Mouse (Mus musculus) MEL (cell line): ENCODE results near the gene Gtf2h2. TPM values are rescaled to one million over a fixed set of nuclear protein-coding genes. Genes with fewer than 3 reads are reported as not detected.

Source experiments
- DNase-seq: peaks from one replicate; pipeline ENCODE4 v3.0.0; 2011; ENCODE audit warnings: low read depth, low spot score
- H3K27ac ChIP-seq: 2 replicates; pipeline ENCODE4 v1.5.1; 2012; ENCODE audit warnings: low read depth, mild to moderate bottlenecking, control low read depth, low read length, moderate library complexity; ENCODE audit not compliant: control insufficient read depth
- H3K27me3 ChIP-seq, 2 experiments: fragments of 150-350 bp in 1 of 2; sonication (generic) in 1 of 2; 2 replicates each; pipeline ENCODE4 v1.6.1; 2012; ENCODE audit warnings: low read length in 2 of 2, mild to moderate bottlenecking in 2 of 2, improper control_type of control experiment in 1 of 2, moderate library complexity in 1 of 2; ENCODE audit not compliant: insufficient read depth in 2 of 2, control insufficient read depth in 1 of 2
- H3K36me3 ChIP-seq, 2 experiments: 2 replicates each; pipeline ENCODE4 v1.6.1; 2012 to 2014; ENCODE audit warnings: low read length in 2 of 2, improper control_type of control experiment in 1 of 2, inconsistent platforms in 1 of 2, mild to moderate bottlenecking in 1 of 2; ENCODE audit not compliant: insufficient read depth in 2 of 2, control insufficient read depth in 1 of 2
- H3K4me1 ChIP-seq, 2 experiments: fragments of 150-350 bp in 1 of 2; sonication (generic) in 1 of 2; 2 replicates each; pipeline ENCODE4 v1.6.1; 2012; ENCODE audit warnings: low read length in 2 of 2, improper control_type of control experiment in 1 of 2, mild to moderate bottlenecking in 1 of 2; ENCODE audit not compliant: insufficient read depth in 2 of 2, control insufficient read depth in 1 of 2
- H3K4me3 ChIP-seq, 2 experiments: fragments of 150-350 bp in 1 of 2; sonication (generic) in 1 of 2; 2 replicates each; pipeline ENCODE4 v1.5.1; 2012; ENCODE audit warnings: low read depth in 2 of 2, low read length in 2 of 2, mild to moderate bottlenecking in 2 of 2, moderate library complexity in 2 of 2, control low read depth in 1 of 2, improper control_type of control experiment in 1 of 2; ENCODE audit not compliant: control insufficient read depth in 1 of 2, insufficient read depth in 1 of 2
- H3K79me2 ChIP-seq: 2 replicates; pipeline ENCODE4 v1.6.1; 2012; ENCODE audit warnings: mild to moderate bottlenecking, low read length, moderate library complexity; ENCODE audit not compliant: control insufficient read depth, poor library complexity, insufficient read depth
- H3K9ac ChIP-seq: 2 replicates; pipeline ENCODE4 v1.6.1; 2012; ENCODE audit warnings: low read depth, mild to moderate bottlenecking, control low read depth, low read length, moderate library complexity; ENCODE audit not compliant: control insufficient read depth, poor library complexity, severe bottlenecking
- H3K9me3 ChIP-seq: fragments of 150-350 bp; sonication (generic); replicated peaks from 2 replicates; pipeline ENCODE4 v1.6.1; 2012; ENCODE audit warnings: mild to moderate bottlenecking, low read length, improper control_type of control experiment, moderate library complexity; ENCODE audit not compliant: insufficient read depth
- BHLHE40 ChIP-seq: IDR thresholded peaks from 2 replicates; pipeline ENCODE4 v1.6.1; 2012; ENCODE audit warnings: low read depth, mild to moderate bottlenecking, inconsistent platforms, low read length, improper control_type of control experiment, borderline replicate concordance
- CHD1 ChIP-seq: IDR thresholded peaks from 2 replicates; pipeline ENCODE4 v1.6.1; 2012; ENCODE audit warnings: low read depth, mild to moderate bottlenecking, inconsistent platforms, low read length, improper control_type of control experiment
- CHD2 ChIP-seq: IDR thresholded peaks from 2 replicates; pipeline ENCODE4 v1.6.1; 2011; ENCODE audit warnings: low read length, improper control_type of control experiment
- CTCF ChIP-seq, 3 experiments: IDR thresholded peaks in 2 of 3; conservative IDR thresholded peaks in 1 of 3; 2 replicates each; pipeline ENCODE4 v1.5.1; 2011 to 2012; ENCODE audit warnings: low read length in 3 of 3, low read depth in 2 of 3, mild to moderate bottlenecking in 2 of 3, improper control_type of control experiment in 1 of 3, inconsistent platforms in 1 of 3, mixed read lengths in 1 of 3, moderate library complexity in 1 of 3; ENCODE audit not compliant: control insufficient read depth in 1 of 3, insufficient read depth in 1 of 3, poor library complexity in 1 of 3, severe bottlenecking in 1 of 3
- E2F4 ChIP-seq: IDR thresholded peaks from 2 replicates; pipeline ENCODE4 v1.6.1; 2011; ENCODE audit warnings: low read depth, low read length, improper control_type of control experiment, borderline replicate concordance
- ELF1 ChIP-seq: IDR thresholded peaks from 2 replicates; pipeline ENCODE4 v1.6.1; 2014; ENCODE audit warnings: low read depth, mild to moderate bottlenecking, inconsistent platforms, low read length, improper control_type of control experiment, moderate library complexity
- EP300 ChIP-seq, 2 experiments: IDR thresholded peaks; 2 replicates each; pipeline ENCODE4 v1.6.1; 2011; ENCODE audit warnings: improper control_type of control experiment in 2 of 2, low read length in 2 of 2, low read depth in 1 of 2, mild to moderate bottlenecking in 1 of 2
- ETS1 ChIP-seq: IDR thresholded peaks from 2 replicates; pipeline ENCODE4 v1.6.1; 2012; ENCODE audit warnings: low read depth, mild to moderate bottlenecking, inconsistent platforms, low read length, improper control_type of control experiment, moderate library complexity
- GABPA ChIP-seq: IDR thresholded peaks from 2 replicates; pipeline ENCODE4 v1.6.1; 2012; ENCODE audit warnings: low read depth, mild to moderate bottlenecking, inconsistent platforms, low read length, improper control_type of control experiment, moderate library complexity
- HCFC1 ChIP-seq: IDR thresholded peaks from 2 replicates; pipeline ENCODE4 v1.6.1; 2012; ENCODE audit warnings: low read depth, mild to moderate bottlenecking, inconsistent platforms, low read length, improper control_type of control experiment, moderate library complexity
- JUND ChIP-seq: IDR thresholded peaks from 2 replicates; pipeline ENCODE4 v1.6.1; 2011; ENCODE audit warnings: low read depth, mild to moderate bottlenecking, improper control_type of control experiment, low read length
- KAT2A ChIP-seq: conservative IDR thresholded peaks from 2 replicates; pipeline ENCODE4 v1.6.1; 2012; ENCODE audit warnings: low read depth, low read length, improper control_type of control experiment, inconsistent platforms
- MAX ChIP-seq: IDR thresholded peaks from 2 replicates; pipeline ENCODE4 v1.6.1; 2011; ENCODE audit warnings: low read length, improper control_type of control experiment
- MAZ ChIP-seq: IDR thresholded peaks from 2 replicates; pipeline ENCODE4 v1.6.1; 2012; ENCODE audit warnings: low read depth, mild to moderate bottlenecking, inconsistent platforms, low read length, improper control_type of control experiment
- MEF2A ChIP-seq: IDR thresholded peaks from 2 replicates; pipeline ENCODE4 v1.6.1; 2014; ENCODE audit warnings: low read depth, mild to moderate bottlenecking, inconsistent platforms, low read length, improper control_type of control experiment; ENCODE audit not compliant: poor library complexity, insufficient replicate concordance, severe bottlenecking; ENCODE audit errors: extremely low read depth
- MXI1 ChIP-seq: IDR thresholded peaks from 2 replicates; pipeline ENCODE4 v1.6.1; 2011; ENCODE audit warnings: mild to moderate bottlenecking, low read depth, low read length, improper control_type of control experiment
- MYB ChIP-seq: IDR thresholded peaks from 2 replicates; pipeline ENCODE4 v1.6.1; 2011; ENCODE audit warnings: mild to moderate bottlenecking, low read depth, low read length, improper control_type of control experiment
- MYC ChIP-seq: IDR thresholded peaks from 2 replicates; pipeline ENCODE4 v1.6.1; 2011; ENCODE audit warnings: low read depth, mild to moderate bottlenecking, low read length, improper control_type of control experiment, moderate library complexity
- NELFE ChIP-seq: IDR thresholded peaks from 2 replicates; pipeline ENCODE4 v1.6.1; 2011; ENCODE audit warnings: low read depth, low read length, improper control_type of control experiment
- NRF1 ChIP-seq: IDR thresholded peaks from 2 replicates; pipeline ENCODE4 v1.6.1; 2014; ENCODE audit warnings: low read depth, mild to moderate bottlenecking, inconsistent platforms, low read length, improper control_type of control experiment, moderate library complexity; ENCODE audit not compliant: poor library complexity, insufficient read depth, severe bottlenecking
- POLR2A ChIP-seq, 2 experiments: IDR thresholded peaks; 2 replicates each; pipeline ENCODE4 v1.6.1; 2011 to 2012; ENCODE audit warnings: low read length in 2 of 2, mild to moderate bottlenecking in 2 of 2, control low read depth in 1 of 2, improper control_type of control experiment in 1 of 2, low read depth in 1 of 2, moderate library complexity in 1 of 2; ENCODE audit not compliant: control insufficient read depth in 1 of 2, insufficient read depth in 1 of 2, poor library complexity in 1 of 2
- RAD21 ChIP-seq: IDR thresholded peaks from 2 replicates; pipeline ENCODE4 v1.6.1; 2011; ENCODE audit warnings: mild to moderate bottlenecking, low read depth, low read length, improper control_type of control experiment
- RCOR1 ChIP-seq: IDR thresholded peaks from 2 replicates; pipeline ENCODE4 v1.6.1; 2012; ENCODE audit warnings: low read depth, mild to moderate bottlenecking, inconsistent platforms, low read length, improper control_type of control experiment
- SIN3A ChIP-seq: IDR thresholded peaks from 2 replicates; pipeline ENCODE4 v1.6.1; 2012; ENCODE audit warnings: low read length, improper control_type of control experiment, inconsistent platforms
- SMC3 ChIP-seq: IDR thresholded peaks from 2 replicates; pipeline ENCODE4 v1.6.1; 2011; ENCODE audit warnings: low read depth, low read length, improper control_type of control experiment
- TAL1 ChIP-seq: IDR thresholded peaks from 2 replicates; pipeline ENCODE4 v1.6.1; 2012; ENCODE audit warnings: mild to moderate bottlenecking, inconsistent platforms, low read length, moderate library complexity, mixed read lengths
- TBP ChIP-seq: IDR thresholded peaks from 2 replicates; pipeline ENCODE4 v1.8.0; 2011; ENCODE audit warnings: low read depth, low read length, improper control_type of control experiment
- TCF12 ChIP-seq: IDR thresholded peaks from 2 replicates; pipeline ENCODE4 v1.6.1; 2014; ENCODE audit warnings: low read depth, mild to moderate bottlenecking, inconsistent platforms, low read length, improper control_type of control experiment, moderate library complexity
- UBTF ChIP-seq: IDR thresholded peaks from 2 replicates; pipeline ENCODE4 v1.6.1; 2012; ENCODE audit warnings: low read depth, mild to moderate bottlenecking, inconsistent platforms, low read length, improper control_type of control experiment, moderate library complexity, borderline replicate concordance; ENCODE audit not compliant: insufficient read depth
- USF1 ChIP-seq: IDR thresholded peaks from 2 replicates; pipeline ENCODE4 v1.6.1; 2014; ENCODE audit warnings: low read depth, mild to moderate bottlenecking, inconsistent platforms, low read length, improper control_type of control experiment, moderate library complexity
- USF2 ChIP-seq, 2 experiments: IDR thresholded peaks; 2 replicates each; pipeline ENCODE4 v1.6.1; 2011 to 2012; ENCODE audit warnings: improper control_type of control experiment in 2 of 2, low read length in 2 of 2, borderline replicate concordance in 1 of 2, inconsistent platforms in 1 of 2, low read depth in 1 of 2, mild to moderate bottlenecking in 1 of 2; ENCODE audit not compliant: insufficient read depth in 1 of 2
- ZC3H11A ChIP-seq: IDR thresholded peaks from 2 replicates; pipeline ENCODE4 v1.6.1; 2012; ENCODE audit warnings: low read depth, mild to moderate bottlenecking, inconsistent platforms, low read length, improper control_type of control experiment
- ZKSCAN1 ChIP-seq: IDR thresholded peaks from 2 replicates; pipeline ENCODE4 v1.6.1; 2012; ENCODE audit warnings: low read depth, mild to moderate bottlenecking, inconsistent platforms, low read length, improper control_type of control experiment, moderate library complexity
- ZMIZ1 ChIP-seq: IDR thresholded peaks from 2 replicates; pipeline ENCODE4 v1.6.1; 2012; ENCODE audit warnings: low read depth, mild to moderate bottlenecking, inconsistent platforms, low read length, improper control_type of control experiment, moderate library complexity
- ZNF384 ChIP-seq: IDR thresholded peaks from 2 replicates; pipeline ENCODE4 v1.6.1; 2012; ENCODE audit warnings: low read depth, mild to moderate bottlenecking, inconsistent platforms, low read length, improper control_type of control experiment
- polyA plus RNA-seq, 2 experiments: library from polyadenylated mRNA; stranded (reverse) in 1 of 2; unstranded in 1 of 2; fragments of >175 nt in 1 of 2; fragments of >200 nt in 1 of 2; gene quantifications; 2 replicates each; pipeline versions ENCODE4 v1.2.1 to v1.2.4; 2012; ENCODE audit warnings: low replicate concordance in 2 of 2, low read depth in 1 of 2; ENCODE audit not compliant: insufficient read length in 2 of 2, insufficient read depth in 1 of 2, missing spikeins in 1 of 2
- total RNA-seq: library from RNA; depleted of rRNA; stranded (reverse); fragments of 300-350 nt; gene quantifications from 2 replicates; pipeline ENCODE4 v1.2.3, GENCODE M21; 2012; rRNA removed

The Gtf2h2 gene
- 43.0 and 47.2 TPM in 2 replicates for total RNA-seq
- 10 to 100 TPM in 1 of 2 experiments, not detected in 1; 71.6 TPM for polyA plus RNA-seq

DNA sequence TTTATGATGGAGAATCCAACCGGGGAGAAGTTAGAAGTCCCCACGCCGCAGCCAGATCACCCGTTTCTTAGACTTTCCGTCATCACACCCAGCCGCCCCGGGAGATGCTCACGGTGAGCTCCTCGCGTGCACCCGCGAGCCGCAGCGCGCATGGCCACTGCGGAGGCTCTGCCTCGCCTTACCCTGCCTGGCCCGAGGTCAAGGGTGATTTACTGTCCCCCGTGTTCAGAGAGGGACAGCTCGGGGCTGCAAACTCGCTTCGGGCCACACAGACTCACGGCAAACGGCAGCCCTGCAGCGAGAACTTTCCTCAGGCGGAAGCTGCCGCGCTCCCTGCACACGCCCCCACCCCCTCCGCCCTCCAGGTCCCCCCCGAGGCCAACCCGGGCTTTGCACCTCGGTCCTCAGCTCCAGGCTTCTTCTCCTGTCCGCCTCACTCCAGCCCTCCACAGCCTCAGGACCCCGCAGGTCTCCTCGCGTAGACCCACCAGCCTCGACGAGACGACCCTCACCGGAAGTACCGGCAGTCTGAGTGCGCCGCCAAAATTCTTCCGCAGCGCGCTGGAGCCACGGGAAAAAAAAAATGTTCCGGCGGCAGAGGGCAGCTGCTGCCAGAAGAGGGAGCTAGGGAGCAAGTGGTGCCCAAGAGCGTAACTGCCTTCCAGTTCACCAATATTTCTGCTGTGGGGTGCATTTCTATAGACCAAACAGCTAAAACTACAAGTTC lies at the start of gene Gtf2h2:
Gtf2h2 (minus strand) TSS at position 519 of the 727 bp plus-strand sequence.
- DNase-seq = peak; percentile 91
- Histone ChIP-seq H3K4me3 (peak within 1 kb of the TSS; percentile 83 to 100), H3K79me2 (peaks cover 16% of the 10 kb centered on the region), H3K9ac (peak within 1 kb of the TSS; percentile 97), H3K4me1 (peaks cover 2 to 14% of the 10 kb centered on the region in 2 experiments; a peak in 3 of 4 replicates), H3K27me3 (no peaks in the 10 kb centered on the region), H3K36me3 (peaks cover 14 to 16% of the 10 kb centered on the region in 2 experiments), H3K27ac (peak within 1 kb of the TSS; percentile 87), H3K9me3 (no peaks in the 10 kb centered on the region)
- TF ChIP-seq ZC3H11A = 0 out of 2 replicates have a peak, but pooled peaks have one; percentile 36
- peak; percentile 64; the same call in 1 of the 2 replicates for TF ChIP-seq MAZ
- TF ChIP-seq MYB = no peak
- no peak for TF ChIP-seq GABPA
- no peak for TF ChIP-seq USF2 (IDR thresholded peaks at IDR 0.05; ENCODE audit: borderline replicate concordance in 1 of 2, insufficient read depth in 1 of 2, low read depth in 1 of 2, low read length in 2 of 2)
- TF ChIP-seq SMC3 = peak; percentile 82
- TF ChIP-seq ELF1 = peak; percentile 58; the same call in 1 of the 2 replicates
- peak; percentile 58 for TF ChIP-seq MAX
- peak; percentile 62; the same call in 1 of the 2 replicates for TF ChIP-seq TCF12
- TF ChIP-seq CHD2 = no peak
- TF ChIP-seq JUND = no peak
- peak; percentile 62 for TF ChIP-seq SIN3A
- TF ChIP-seq TBP = peak; percentile 60; the same call in 1 of the 2 replicates
- TF ChIP-seq NRF1 = no peak
- TF ChIP-seq EP300 (IDR thresholded peaks at IDR 0.05; ENCODE audit: low read depth in 1 of 2, low read length in 2 of 2) = no peak
- peak; percentile 88 for TF ChIP-seq ZNF384
- TF ChIP-seq RCOR1 = no peak
- TF ChIP-seq MEF2A = no peak
- TF ChIP-seq POLR2A (IDR thresholded peaks at IDR 0.05; ENCODE audit: control insufficient read depth in 1 of 2, insufficient read depth in 1 of 2, low read depth in 1 of 2, low read length in 2 of 2, poor library complexity in 1 of 2) = peak; percentile 59 to 67; a peak in 2 of 4 replicates
- TF ChIP-seq MYC = peak; percentile 4; the same call in 1 of the 2 replicates
- TF ChIP-seq KAT2A = no peak; the same call in 1 of the 2 replicates
- TF ChIP-seq UBTF = no peak
- peak; percentile 35; the same call in 1 of the 2 replicates for TF ChIP-seq NELFE
- TF ChIP-seq RAD21 = peak; percentile 67
- no peak for TF ChIP-seq BHLHE40
- TF ChIP-seq ZMIZ1 = no peak
- TF ChIP-seq ZKSCAN1 = no peak
- TF ChIP-seq TAL1 = no peak
- TF ChIP-seq ETS1 = no peak; the same call in 1 of the 2 replicates
- peak; percentile 86 for TF ChIP-seq HCFC1
- no peak for TF ChIP-seq USF1
- no peak for TF ChIP-seq CHD1
- TF ChIP-seq E2F4 = no peak
- TF ChIP-seq MXI1 = peak; percentile 37; the same call in 1 of the 2 replicates
- TF ChIP-seq CTCF (IDR thresholded peaks at IDR 0.05 in 2 of 3, conservative IDR thresholded peaks at IDR 0.05 in 1 of 3; ENCODE audit: control insufficient read depth in 1 of 3, insufficient read depth in 1 of 3, low read depth in 2 of 3, low read length in 3 of 3, poor library complexity in 1 of 3, severe bottlenecking in 1 of 3) = peak; percentile 82 to 85 (median 85)
